Comparison of ENCODE assay signal across 8 mouse cellular contexts in the genomic region with DNA sequence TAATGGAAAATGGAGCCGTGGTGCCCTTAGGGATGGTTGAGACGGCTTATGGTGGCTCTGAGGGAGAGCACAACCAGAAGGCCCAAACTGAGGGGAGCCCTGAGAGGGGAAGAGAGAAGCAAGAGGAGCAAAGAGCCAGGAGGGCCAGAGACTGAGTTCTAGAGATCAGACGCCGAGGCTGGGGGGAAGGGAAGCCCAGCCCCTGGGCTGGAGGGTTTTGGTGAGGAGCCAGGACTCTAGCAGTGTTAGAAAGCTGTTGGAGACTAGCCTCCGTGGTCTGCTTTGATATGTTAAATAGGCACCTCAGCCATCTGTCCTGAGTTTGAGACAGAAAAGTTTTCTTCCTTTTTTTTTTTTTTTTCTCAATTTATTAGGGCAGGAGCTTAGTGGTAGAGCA. TPM values are rescaled to one million over a fixed set of nuclear protein-coding genes. Genes with fewer than 3 reads are reported as not detected.
A peak's percentile ranks its signal among the peaks of the same experiment; 100 is the strongest.
DNase-seq lines count a peak whose midpoint lies in the region; ATAC-seq lines count a peak whose summit lies in the region.

No protein-coding gene starts in this region.

- H3K9me3 ChIP-seq in hindbrain, embryonic 12.5 days (replicated peaks) = no peaks in the 10 kb centered on the region
- no peaks in the 10 kb centered on the region for H3K9me3 ChIP-seq in limb, embryonic 12.5 days
- no peaks in the 10 kb centered on the region for H3K9me3 ChIP-seq in midbrain, embryonic 15.5 days

- H3K36me3 ChIP-seq in hindbrain, embryonic 12.5 days = no peaks in the 10 kb centered on the region
- H3K36me3 ChIP-seq in limb, embryonic 12.5 days = peaks cover 12% of the 10 kb centered on the region; the same call in 1 of the 2 replicates
- H3K36me3 ChIP-seq in midbrain, embryonic 15.5 days (replicated peaks) = no peaks in the 10 kb centered on the region

- peak; percentile 80 for DNase-seq in right cerebral cortex, postnatal 10 days (ENCODE audit: low spot score in 2 of 2)
- DNase-seq in right cerebral cortex, postnatal 36 days (ENCODE audit: low spot score in 2 of 2) = no peak
- peak; percentile 9 for DNase-seq in embryo, embryonic 11.5 days (ENCODE audit: low read depth, low spot score)
- no peak for DNase-seq in thymus, postnatal 25 days
- DNase-seq in spleen, adult 18-20 months = no peak

- WGBS in hindbrain, embryonic 12.5 days = 6% methylated on average over 5 of the region's 5 CpGs
- WGBS in limb, embryonic 12.5 days = 4% methylated on average over 5 of the region's 5 CpGs
- WGBS in midbrain, embryonic 15.5 days = 2% methylated on average over 5 of the region's 5 CpGs

- H3K27me3 ChIP-seq in hindbrain, embryonic 12.5 days = no peaks in the 10 kb centered on the region
- no peaks in the 10 kb centered on the region for H3K27me3 ChIP-seq in limb, embryonic 12.5 days
- H3K27me3 ChIP-seq in midbrain, embryonic 15.5 days (replicated peaks) = no peaks in the 10 kb centered on the region

- peak overlapping the region; percentile 76 for H3K4me2 ChIP-seq in hindbrain, embryonic 12.5 days (replicated peaks)
- peak overlapping the region; percentile 82 for H3K4me2 ChIP-seq in limb, embryonic 12.5 days
- peak overlapping the region; percentile 60 for H3K4me2 ChIP-seq in midbrain, embryonic 15.5 days

- H3K4me1 ChIP-seq in hindbrain, embryonic 12.5 days = peaks cover 32% of the 10 kb centered on the region
- peaks cover 27% of the 10 kb centered on the region for H3K4me1 ChIP-seq in limb, embryonic 12.5 days (replicated peaks)
- peaks cover 33% of the 10 kb centered on the region for H3K4me1 ChIP-seq in midbrain, embryonic 15.5 days

- peak overlapping the region; percentile 77 for H3K4me3 ChIP-seq in hindbrain, embryonic 12.5 days
- peak overlapping the region; percentile 81 for H3K4me3 ChIP-seq in limb, embryonic 12.5 days (replicated peaks)
- H3K4me3 ChIP-seq in midbrain, embryonic 15.5 days = peak overlapping the region; percentile 88

- peak; percentile 35 for ATAC-seq in hindbrain, embryonic 12.5 days (ENCODE audit: low FRiP score)
- ATAC-seq in limb, embryonic 12.5 days (ENCODE audit: insufficient number of reproducible peaks, insufficient read depth, low FRiP score, low TSS enrichment, low read depth) = no peak
- 0 out of 2 replicates have a peak, but pooled peaks have one; percentile 10 for ATAC-seq in midbrain, embryonic 15.5 days (replicated peaks)

- peak overlapping the region; percentile 56 for H3K9ac ChIP-seq in hindbrain, embryonic 12.5 days
- peak overlapping the region; percentile 99 for H3K9ac ChIP-seq in limb, embryonic 12.5 days (replicated peaks)
- H3K9ac ChIP-seq in midbrain, embryonic 15.5 days = peak overlapping the region; percentile 96; the same call in 1 of the 2 replicates

- H3K27ac ChIP-seq in hindbrain, embryonic 12.5 days = peak overlapping the region; percentile 96
- peak overlapping the region; percentile 100 for H3K27ac ChIP-seq in limb, embryonic 12.5 days
- H3K27ac ChIP-seq in midbrain, embryonic 15.5 days = peak overlapping the region; percentile 96

RNA-seq across cellular contexts. Expression of gene Zbed3, which starts 3.9 kb away (rescaled TPM):
- 67.7 and 74.5 TPM in 2 replicates for polyA plus RNA-seq in hindbrain, embryonic 12.5 days (2016; fragmentation: Nextera tagmentation; extraction: Ambion mirVana)
- 103 and 105 TPM in 2 replicates for polyA plus RNA-seq in limb, embryonic 12.5 days (2016; fragmentation: Nextera tagmentation; extraction: Ambion mirVana)
- polyA plus RNA-seq in midbrain, embryonic 15.5 days (2015; fragmentation: Nextera tagmentation; extraction: Ambion mirVana) = 38.5 and 38.9 TPM in 2 replicates

RNA-seq across cellular contexts. Expression of gene Aggf1, which starts 47.8 kb away (rescaled TPM):
- 51.3 and 52.8 TPM in 2 replicates for polyA plus RNA-seq in hindbrain, embryonic 12.5 days (2016; fragmentation: Nextera tagmentation; extraction: Ambion mirVana)
- polyA plus RNA-seq in limb, embryonic 12.5 days (2016; fragmentation: Nextera tagmentation; extraction: Ambion mirVana) = 45.7 and 45.8 TPM in 2 replicates
- polyA plus RNA-seq in midbrain, embryonic 15.5 days (2015; fragmentation: Nextera tagmentation; extraction: Ambion mirVana) = 41.8 and 42.9 TPM in 2 replicates

Comparison
In these comparisons a context has a peak if more than half of its experiments do, and no peak if none do; other contexts are left out.
1. DNase-seq: peak in right cerebral cortex, postnatal 10 days (2 of 2) and embryo, embryonic 11.5 days (single experiment); none in right cerebral cortex, postnatal 36 days (0 of 2), thymus, postnatal 25 days (single experiment) and spleen, adult 18-20 months (0 of 2).
2. Peak in every context shown above with its lines, with median percentiles within 50 percentile points of each other: H3K27ac ChIP-seq, H3K4me2 ChIP-seq, H3K4me3 ChIP-seq and H3K9ac ChIP-seq.